Mouse (Mus musculus): ENCODE measurements around the gene Ramp1.

DNA sequence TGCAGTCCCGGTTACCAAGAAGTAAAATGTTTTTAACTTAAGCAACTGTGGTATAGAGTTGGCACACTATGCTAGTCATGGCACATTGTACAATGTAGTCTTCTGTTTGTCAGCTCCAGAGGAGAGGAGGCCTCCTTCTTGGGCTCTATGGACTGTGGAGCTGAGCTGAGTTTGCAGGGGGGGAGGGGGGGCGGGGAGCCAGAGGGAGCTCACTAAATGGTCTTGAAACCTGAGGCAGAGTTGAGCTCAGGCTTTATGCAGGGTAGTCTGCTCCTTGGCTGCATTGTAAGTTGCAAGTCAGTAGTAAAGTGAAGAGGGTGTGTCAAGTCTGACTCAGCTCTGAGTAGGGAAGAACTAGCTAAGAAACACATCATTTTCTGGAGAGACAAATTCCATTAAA, 92.6 kb downstream of the Ramp1 start:
- TF ChIP-seq MAFK (IDR thresholded peaks at IDR 0.05; ENCODE audit: insufficient read depth, low read depth, low read length) (no peak), ZNF384 (IDR thresholded peaks at IDR 0.05; ENCODE audit: low read depth, low read length) (no peak), CHD2 (IDR thresholded peaks at IDR 0.05; ENCODE audit: low read depth, low read length) (no peak), ZC3H11A (IDR thresholded peaks at IDR 0.05; ENCODE audit: borderline replicate concordance, low read depth, low read length) (no peak)

All from ES-E14 (cell line).